Mouse (Mus musculus) C2C12 (cell line): ENCODE measurements around the gene Hbs1l.

Source experiments
- CTCF ChIP-seq: IDR thresholded peaks from one replicate; pipeline ENCODE4 v1.5.1; 2011; ENCODE audit not compliant: control insufficient read depth, insufficient read depth, insufficient read length
- MYOD1 ChIP-seq: IDR thresholded peaks from one replicate; pipeline ENCODE4 v1.6.1; 2011; ENCODE audit warnings: low read depth; ENCODE audit not compliant: control insufficient read depth, insufficient read length

DNA sequence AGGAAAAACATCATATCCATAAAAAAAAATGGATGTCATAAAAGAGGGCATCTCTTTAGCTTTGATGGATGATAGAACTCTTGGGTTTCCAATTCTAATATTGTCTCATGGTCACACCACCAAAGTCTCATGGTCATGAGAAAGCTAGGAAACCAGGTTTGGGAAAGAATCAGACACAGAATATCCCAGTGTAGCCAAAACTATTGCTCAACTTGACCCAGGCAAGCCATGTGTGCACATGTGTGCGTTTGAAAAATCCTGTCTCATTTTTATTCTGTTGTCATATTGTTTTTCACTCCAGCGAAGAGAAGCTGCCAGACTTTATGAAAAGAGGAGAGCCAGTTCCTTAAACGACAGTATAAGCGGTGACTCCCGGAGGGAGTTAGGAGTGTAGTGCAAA lies 114.9 kb downstream of the Hbs1l start:
- TF ChIP-seq CTCF (no peak), MYOD1 (no peak)
